Mouse (Mus musculus) MEL (cell line): Measurements from ENCODE around the gene Kmt2a.

Experiments used
- CTCF ChIP-seq, 3 experiments: IDR thresholded peaks in 2 of 3; conservative IDR thresholded peaks in 1 of 3; 2 replicates each; pipeline ENCODE4 v1.5.1; 2011 to 2012; ENCODE audit warnings: low read length in 3 of 3, low read depth in 2 of 3, mild to moderate bottlenecking in 2 of 3, improper control_type of control experiment in 1 of 3, inconsistent platforms in 1 of 3, mixed read lengths in 1 of 3, moderate library complexity in 1 of 3; ENCODE audit not compliant: control insufficient read depth in 1 of 3, insufficient read depth in 1 of 3, poor library complexity in 1 of 3, severe bottlenecking in 1 of 3
- GATA1 ChIP-seq: IDR thresholded peaks from 2 replicates; pipeline ENCODE4 v1.6.1; 2011; ENCODE audit warnings: low read depth, low read length, improper control_type of control experiment
- MAX ChIP-seq: IDR thresholded peaks from 2 replicates; pipeline ENCODE4 v1.6.1; 2011; ENCODE audit warnings: low read length, improper control_type of control experiment
- RAD21 ChIP-seq: IDR thresholded peaks from 2 replicates; pipeline ENCODE4 v1.6.1; 2011; ENCODE audit warnings: mild to moderate bottlenecking, low read depth, low read length, improper control_type of control experiment

DNA sequence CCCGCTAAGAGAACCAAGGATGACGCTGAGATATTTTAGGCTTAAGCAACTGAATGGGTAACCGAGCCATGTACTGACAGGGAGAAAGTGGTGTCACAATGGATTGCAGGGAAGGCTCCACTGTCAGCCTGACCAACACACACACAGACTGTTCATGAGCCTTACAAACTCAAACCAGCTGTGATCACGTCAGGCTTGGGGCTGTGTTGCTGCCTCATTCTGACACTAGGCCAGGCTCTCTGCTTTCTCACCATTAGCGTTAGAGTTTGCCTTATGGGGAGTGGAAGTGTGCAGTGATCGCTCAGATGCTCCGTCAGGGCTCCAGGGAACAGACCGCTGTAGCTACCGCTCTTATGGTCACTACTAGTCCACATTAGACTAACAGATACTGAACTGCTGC, 88.3 kb downstream of the Kmt2a start:
- TF ChIP-seq GATA1 (no peak), MAX (no peak), CTCF (IDR thresholded peaks at IDR 0.05 in 2 of 3, conservative IDR thresholded peaks at IDR 0.05 in 1 of 3; ENCODE audit: control insufficient read depth in 1 of 3, insufficient read depth in 1 of 3, low read depth in 2 of 3, low read length in 3 of 3, poor library complexity in 1 of 3, severe bottlenecking in 1 of 3) (no peak), RAD21 (no peak)
